Mouse (Mus musculus): ENCODE measurements around the gene Bcl7c.

DNA sequence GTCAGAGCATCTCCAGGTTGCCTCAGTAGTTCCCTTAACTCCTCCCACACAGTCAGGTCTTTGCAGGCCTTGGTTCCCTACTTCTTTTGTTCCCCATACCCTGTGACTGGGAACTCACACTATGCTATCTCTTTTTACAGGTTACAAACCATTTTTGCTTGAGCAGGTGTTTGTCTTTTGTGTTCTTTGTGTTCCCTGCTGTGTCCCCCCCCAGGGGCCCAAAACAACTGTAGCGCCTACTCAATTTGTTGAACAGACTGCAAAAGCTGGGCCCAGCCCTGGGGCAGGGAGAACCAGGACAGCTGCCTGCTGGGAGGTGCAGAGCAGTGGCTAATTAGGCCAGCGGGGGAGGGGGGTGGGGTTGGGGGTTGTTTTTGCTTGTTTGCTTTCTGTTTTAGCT lies 90.8 kb downstream of the Bcl7c start:
- TF ChIP-seq CTCF (IDR thresholded peaks at IDR 0.05; ENCODE audit: insufficient read depth, low read length) (no peak), POLR2A (IDR thresholded peaks at IDR 0.05; ENCODE audit: borderline replicate concordance, extremely low read depth, low read depth, low read length) (no peak)

Measured in lung, adult 2 months (tissue).